Mouse (Mus musculus): ENCODE results near the gene Clcf1. TPM values are rescaled to one million over a fixed set of nuclear protein-coding genes. Genes with fewer than 3 reads are reported as not detected.

Clcf1 gene
- polyA plus RNA-seq, 1 experiment: 11.5 TPM

DNA sequence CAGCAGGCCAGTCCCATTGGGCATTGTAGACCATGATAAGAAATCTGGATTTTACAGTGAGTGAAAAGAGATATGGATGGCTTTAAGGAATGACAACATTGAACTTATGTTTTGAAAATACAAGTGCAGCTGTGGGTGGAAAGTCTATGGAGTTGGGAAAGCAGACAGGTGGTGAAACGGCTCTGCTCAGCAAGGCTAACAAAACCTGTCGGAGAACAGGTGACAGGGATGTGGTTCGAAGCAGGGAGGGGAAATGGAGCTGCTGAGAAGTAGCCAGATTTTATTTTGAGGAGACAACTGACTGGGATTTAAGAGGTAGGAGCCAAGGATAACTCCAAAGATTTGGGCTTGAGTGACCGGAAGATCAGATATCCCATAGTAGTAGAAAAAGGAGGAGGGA lies 20.5 kb downstream of the Clcf1 start:
- Histone ChIP-seq H3K79me2 (ENCODE audit: control insufficient read depth, insufficient read depth) (peaks cover 8% of the 10 kb centered on the region), H3ac (ENCODE audit: control insufficient read depth, insufficient read length) (no peak overlapping the region), H3K4me2 (ENCODE audit: low read depth) (no peak overlapping the region), H3K36me3 (ENCODE audit: control insufficient read depth, insufficient read depth) (no peaks in the 10 kb centered on the region), H3K27me3 (ENCODE audit: control insufficient read depth, insufficient read depth, insufficient read length) (no peaks in the 10 kb centered on the region), H3K4me3 (no peak overlapping the region)
- TF ChIP-seq MAX (IDR thresholded peaks at IDR 0.05; ENCODE audit: low read depth) (no peak), CEBPB (IDR thresholded peaks at IDR 0.05; ENCODE audit: insufficient read depth, poor library complexity, severe bottlenecking) (no peak), TCF3 (IDR thresholded peaks at IDR 0.05; ENCODE audit: insufficient read length, low read depth) (no peak), USF1 (IDR thresholded peaks at IDR 0.05; ENCODE audit: low read depth) (no peak), REST (IDR thresholded peaks at IDR 0.05; ENCODE audit: insufficient read depth, insufficient read length) (no peak), E2F4 (IDR thresholded peaks at IDR 0.05; ENCODE audit: insufficient read depth) (no peak), SRF (IDR thresholded peaks at IDR 0.05; ENCODE audit: control insufficient read depth, insufficient read length, low read depth) (no peak), TCF12 (IDR thresholded peaks at IDR 0.05; ENCODE audit: insufficient read depth, poor library complexity, severe bottlenecking) (peak; percentile 44), POLR2AphosphoS2 (IDR thresholded peaks at IDR 0.05; ENCODE audit: insufficient read length, low read depth) (peak; percentile 5), POLR2A (IDR thresholded peaks at IDR 0.05; ENCODE audit: insufficient read length, low read depth) (no peak), MYOG (IDR thresholded peaks at IDR 0.05; ENCODE audit: control insufficient read depth in 1 of 3, insufficient read depth in 1 of 3, insufficient read length in 2 of 3, low read depth in 2 of 3) (peak in 1 of 3 experiments; percentile 62), MYOD1 (IDR thresholded peaks at IDR 0.05; ENCODE audit: control insufficient read depth in 1 of 3, insufficient read length in 2 of 3, low read depth in 2 of 3) (peak in 2 of 3 experiments; percentile 38 to 77)

DNA sequence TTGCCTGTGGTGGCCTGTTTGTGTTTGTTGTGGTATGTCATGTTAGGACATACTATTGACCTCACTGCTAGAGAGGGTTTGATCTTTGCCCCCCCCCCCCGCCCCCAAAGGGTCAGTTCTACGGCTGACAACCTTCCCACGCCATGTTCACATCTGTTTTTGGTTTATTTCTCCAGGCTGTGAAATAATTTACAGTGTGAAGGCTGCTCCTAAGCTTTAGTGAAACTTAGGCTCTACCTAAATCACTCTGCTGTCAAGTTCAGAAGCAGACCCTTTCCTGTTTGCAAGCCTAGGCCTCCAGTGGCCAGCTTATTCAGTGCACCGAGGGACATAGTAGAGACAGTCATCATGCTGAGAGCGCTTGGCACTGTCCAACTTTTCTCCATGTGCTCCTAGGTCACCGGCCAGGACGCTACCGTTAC lies 26.2 kb downstream of the Clcf1 start:
- TF ChIP-seq USF1 (IDR thresholded peaks at IDR 0.05; ENCODE audit: low read depth) (no peak), MYOD1 (IDR thresholded peaks at IDR 0.05; ENCODE audit: control insufficient read depth in 1 of 3, insufficient read length in 2 of 3, low read depth in 2 of 3) (no peak), POLR2A (IDR thresholded peaks at IDR 0.05; ENCODE audit: insufficient read length, low read depth) (no peak), SRF (IDR thresholded peaks at IDR 0.05; ENCODE audit: control insufficient read depth, insufficient read length, low read depth) (no peak), POLR2AphosphoS2 (IDR thresholded peaks at IDR 0.05; ENCODE audit: insufficient read length, low read depth) (no peak), TCF12 (IDR thresholded peaks at IDR 0.05; ENCODE audit: insufficient read depth, poor library complexity, severe bottlenecking) (no peak), E2F4 (IDR thresholded peaks at IDR 0.05; ENCODE audit: insufficient read depth) (no peak), TCF3 (IDR thresholded peaks at IDR 0.05; ENCODE audit: insufficient read length, low read depth) (no peak)
- Histone ChIP-seq H3K4me3 (no peak overlapping the region), H3K4me2 (ENCODE audit: low read depth) (no peak overlapping the region), H3ac (ENCODE audit: control insufficient read depth, insufficient read length) (no peak overlapping the region), H3K36me3 (ENCODE audit: control insufficient read depth, insufficient read depth) (no peaks in the 10 kb centered on the region), H3K27me3 (ENCODE audit: control insufficient read depth, insufficient read depth, insufficient read length) (no peaks in the 10 kb centered on the region), H3K79me2 (ENCODE audit: control insufficient read depth, insufficient read depth) (no peaks in the 10 kb centered on the region)

DNA sequence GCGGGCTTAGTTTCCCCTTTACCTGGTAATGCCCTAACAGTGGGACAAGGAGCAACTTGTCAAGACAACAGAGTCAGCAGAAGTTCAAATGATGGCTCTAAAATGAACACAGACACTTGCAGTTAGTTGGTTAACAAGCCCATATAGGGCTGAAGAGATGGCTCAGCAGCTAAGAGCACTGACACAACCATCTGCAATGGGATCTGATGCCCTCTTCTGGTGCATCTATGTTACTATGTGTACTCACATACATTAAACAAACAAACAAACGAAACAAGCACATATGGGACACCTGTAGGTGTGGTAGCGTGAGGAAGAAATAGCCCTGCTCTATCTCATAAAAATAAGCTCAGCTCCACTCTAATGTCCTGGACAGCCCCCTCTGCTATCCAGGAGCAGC lies 28.4 kb downstream of the Clcf1 start:
- Histone ChIP-seq H3K4me3 (no peak overlapping the region), H3K27me3 (ENCODE audit: control insufficient read depth, insufficient read depth, insufficient read length) (no peaks in the 10 kb centered on the region), H3ac (ENCODE audit: control insufficient read depth, insufficient read length) (no peak overlapping the region), H3K36me3 (ENCODE audit: control insufficient read depth, insufficient read depth) (no peaks in the 10 kb centered on the region), H3K79me2 (ENCODE audit: control insufficient read depth, insufficient read depth) (no peaks in the 10 kb centered on the region), H3K4me2 (ENCODE audit: low read depth) (no peak overlapping the region)
- no peak for TF ChIP-seq POLR2A (IDR thresholded peaks at IDR 0.05; ENCODE audit: insufficient read length, low read depth)
- no peak for TF ChIP-seq CEBPB (IDR thresholded peaks at IDR 0.05; ENCODE audit: insufficient read depth, poor library complexity, severe bottlenecking)
- no peak for TF ChIP-seq POLR2AphosphoS2 (IDR thresholded peaks at IDR 0.05; ENCODE audit: insufficient read length, low read depth)
- no peak for TF ChIP-seq SRF (IDR thresholded peaks at IDR 0.05; ENCODE audit: control insufficient read depth, insufficient read length, low read depth)
- TF ChIP-seq E2F4 (IDR thresholded peaks at IDR 0.05; ENCODE audit: insufficient read depth): no peak
- no peak for TF ChIP-seq MAX (IDR thresholded peaks at IDR 0.05; ENCODE audit: low read depth)
- TF ChIP-seq REST (IDR thresholded peaks at IDR 0.05; ENCODE audit: insufficient read depth, insufficient read length): no peak
- no peak for TF ChIP-seq USF1 (IDR thresholded peaks at IDR 0.05; ENCODE audit: low read depth)
- no peak for TF ChIP-seq TCF3 (IDR thresholded peaks at IDR 0.05; ENCODE audit: insufficient read length, low read depth)
- TF ChIP-seq TCF12 (IDR thresholded peaks at IDR 0.05; ENCODE audit: insufficient read depth, poor library complexity, severe bottlenecking): no peak
- TF ChIP-seq MYOD1 (IDR thresholded peaks at IDR 0.05; ENCODE audit: control insufficient read depth in 1 of 3, insufficient read length in 2 of 3, low read depth in 2 of 3): no peak
- no peak for TF ChIP-seq MYOG (IDR thresholded peaks at IDR 0.05; ENCODE audit: control insufficient read depth in 1 of 3, insufficient read depth in 1 of 3, insufficient read length in 2 of 3, low read depth in 2 of 3)

DNA sequence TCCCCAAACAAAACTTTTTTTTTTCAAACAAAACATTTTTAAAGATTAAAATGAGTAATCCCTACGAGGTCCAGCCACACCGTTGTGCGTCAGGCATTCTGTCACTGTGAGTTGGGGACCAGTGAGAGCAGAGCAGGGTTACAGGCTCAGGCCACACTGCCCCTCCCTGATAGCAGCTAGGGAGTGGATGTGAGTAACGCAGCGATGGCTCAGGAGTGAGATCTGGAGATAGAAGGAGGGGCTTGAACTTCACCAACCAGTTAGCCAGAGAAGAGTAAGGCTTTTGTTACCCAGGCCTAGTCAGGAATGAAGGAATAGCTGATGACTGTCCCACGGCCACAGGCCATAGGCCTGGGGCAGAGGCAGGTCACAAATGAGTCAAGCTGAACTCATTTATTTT lies 30.7 kb downstream of the Clcf1 start:
- H3K27me3 ChIP-seq (ENCODE audit: control insufficient read depth, insufficient read depth, insufficient read length): no peaks in the 10 kb centered on the region
- H3K36me3 ChIP-seq (ENCODE audit: control insufficient read depth, insufficient read depth): no peaks in the 10 kb centered on the region
- no peaks in the 10 kb centered on the region for H3K79me2 ChIP-seq (ENCODE audit: control insufficient read depth, insufficient read depth)
- H3K4me2 ChIP-seq (ENCODE audit: low read depth): no peak overlapping the region
- no peak overlapping the region for H3K4me3 ChIP-seq
- H3ac ChIP-seq (ENCODE audit: control insufficient read depth, insufficient read length): no peak overlapping the region
- no peak for TF ChIP-seq MYOG (IDR thresholded peaks at IDR 0.05; ENCODE audit: control insufficient read depth in 1 of 3, insufficient read depth in 1 of 3, insufficient read length in 2 of 3, low read depth in 2 of 3)
- TF ChIP-seq SRF (IDR thresholded peaks at IDR 0.05; ENCODE audit: control insufficient read depth, insufficient read length, low read depth): no peak
- TF ChIP-seq POLR2AphosphoS2 (IDR thresholded peaks at IDR 0.05; ENCODE audit: insufficient read length, low read depth): no peak
- TF ChIP-seq E2F4 (IDR thresholded peaks at IDR 0.05; ENCODE audit: insufficient read depth): no peak
- no peak for TF ChIP-seq MAX (IDR thresholded peaks at IDR 0.05; ENCODE audit: low read depth)
- no peak for TF ChIP-seq USF1 (IDR thresholded peaks at IDR 0.05; ENCODE audit: low read depth)
- no peak for TF ChIP-seq MYOD1 (IDR thresholded peaks at IDR 0.05; ENCODE audit: control insufficient read depth in 1 of 3, insufficient read length in 2 of 3, low read depth in 2 of 3)
- no peak for TF ChIP-seq CEBPB (IDR thresholded peaks at IDR 0.05; ENCODE audit: insufficient read depth, poor library complexity, severe bottlenecking)
- no peak for TF ChIP-seq TCF12 (IDR thresholded peaks at IDR 0.05; ENCODE audit: insufficient read depth, poor library complexity, severe bottlenecking)
- TF ChIP-seq TCF3 (IDR thresholded peaks at IDR 0.05; ENCODE audit: insufficient read length, low read depth): no peak
- TF ChIP-seq REST (IDR thresholded peaks at IDR 0.05; ENCODE audit: insufficient read depth, insufficient read length): no peak
- TF ChIP-seq POLR2A (IDR thresholded peaks at IDR 0.05; ENCODE audit: insufficient read length, low read depth): no peak

All from myocyte (in vitro differentiated cells).